Mouse (Mus musculus) midbrain, postnatal 0 days (tissue): Measurements from ENCODE around the gene Cep250. TPM values are rescaled to one million over a fixed set of nuclear protein-coding genes. Genes with fewer than 3 reads are reported as not detected.
A peak's percentile ranks its signal among the peaks of the same experiment; 100 is the strongest.

Experiments
- ATAC-seq: fragments of 200-750 bp; cut with Nextera tagmentation; 2 replicates; pipeline ENCODE4 v1.8.0; 2017; ENCODE audit warnings: moderate number of reproducible peaks, mild to moderate bottlenecking, moderate TSS enrichment, moderate library complexity; ENCODE audit not compliant: low FRiP score
- DNase-seq: peaks from one replicate; pipeline ENCODE4 v3.0.0-alpha.2; 2015; ENCODE audit warnings: low spot score
- H3K27ac ChIP-seq: fragments of 300-500 bp; sonication (generic); 2 replicates; pipeline ENCODE4 v1.5.1; 2014; ENCODE audit warnings: low read depth, mild to moderate bottlenecking, low read length, mixed read lengths
- H3K27me3 ChIP-seq: fragments of 300-500 bp; sonication (generic); 2 replicates; pipeline ENCODE4 v1.6.1; 2014; ENCODE audit warnings: low read length, control low read depth, mixed read lengths; ENCODE audit not compliant: insufficient read depth
- H3K36me3 ChIP-seq: fragments of 300-500 bp; sonication (generic); 2 replicates; pipeline ENCODE4 v1.6.1; 2014; ENCODE audit warnings: low read length, control low read depth, mixed read lengths; ENCODE audit not compliant: insufficient read depth
- H3K4me1 ChIP-seq: fragments of 300-500 bp; sonication (generic); 2 replicates; pipeline ENCODE4 v1.6.1; 2014; ENCODE audit warnings: mild to moderate bottlenecking, control low read depth, antibody characterized with exemption, low read length, mixed read lengths; ENCODE audit not compliant: insufficient read depth
- H3K4me2 ChIP-seq: fragments of 300-500 bp; sonication (generic); 2 replicates; pipeline ENCODE4 v1.6.1; 2014; ENCODE audit warnings: low read depth, mild to moderate bottlenecking, low read length, mixed read lengths; ENCODE audit not compliant: poor library complexity, severe bottlenecking
- H3K4me3 ChIP-seq: fragments of 300-500 bp; sonication (generic); 2 replicates; pipeline ENCODE4 v1.5.1; 2014; ENCODE audit warnings: low read depth, mild to moderate bottlenecking, low read length, moderate library complexity
- H3K9ac ChIP-seq: fragments of 300-500 bp; sonication (generic); replicated peaks from 2 replicates; pipeline ENCODE4 v1.6.1; 2014; ENCODE audit warnings: mild to moderate bottlenecking, low read length, moderate library complexity, mixed read lengths; ENCODE audit not compliant: poor library complexity, severe bottlenecking
- H3K9me3 ChIP-seq: fragments of 300-500 bp; sonication (generic); 2 replicates; pipeline ENCODE4 v1.6.1; 2016; ENCODE audit warnings: low read length, control low read depth
- CTCF ChIP-seq: IDR thresholded peaks from 2 replicates; pipeline ENCODE4 v1.5.1; 2016; ENCODE audit warnings: antibody characterized with exemption, mild to moderate bottlenecking
- WGBS: fragments of 180-500 bp; shearing (Covaris S2); extraction: QIAGEN DNeasy Blood & Tissue Kit; methylation state at CpG from one replicate; pipeline ENCODE4 v1.1.7; 2014; 5-methylcytosine and 5-hydroxymethylcytosine counted together
- polyA plus RNA-seq: library from polyadenylated mRNA; unstranded; fragments of >200 nt; fragmentation: Nextera tagmentation; extraction: Ambion mirVana; gene quantifications from 2 replicates; pipeline ENCODE4 v1.2.1, GENCODE M21; 2015
- total RNA-seq: library from RNA; depleted of rRNA; stranded (reverse); fragments of >200 nt; gene quantifications from 2 replicates; pipeline ENCODE4 v1.2.3, GENCODE M21; 2014

Gene Cep250
- total and polyA plus RNA-seq, 2 experiments from 2014 or later, result 10.1 to 14.1 TPM

- H3K27ac ChIP-seq, result no peak overlapping the region
- no peak overlapping the region for H3K4me3 ChIP-seq
- DNase-seq (peak; percentile 44), ATAC-seq (no peak)
- no peaks in the 10 kb centered on the region for H3K36me3 ChIP-seq
- no peak overlapping the region for H3K9ac ChIP-seq
- no peak for TF ChIP-seq CTCF
- H3K27me3 ChIP-seq, result no peaks in the 10 kb centered on the region
- no peaks in the 10 kb centered on the region for H3K4me1 ChIP-seq
- no peak overlapping the region for H3K4me2 ChIP-seq
- WGBS, result 31% methylated on average over 6 of the region's 6 CpGs
- H3K9me3 ChIP-seq, result no peaks in the 10 kb centered on the region
These were observed 6.9 kb upstream of the Cep250 start for GRCm38 (mm10) chr2:155949362-155949761.

GRCm38 (mm10) chr2:155952006-155952405 lies 4.3 kb upstream of the Cep250 start:
- Histone ChIP-seq H3K9ac (no peak overlapping the region), H3K36me3 (no peaks in the 10 kb centered on the region), H3K4me2 (no peak overlapping the region), H3K27me3 (no peaks in the 10 kb centered on the region), H3K4me3 (no peak overlapping the region), H3K27ac (no peak overlapping the region), H3K9me3 (no peaks in the 10 kb centered on the region), H3K4me1 (no peaks in the 10 kb centered on the region)
- DNase-seq (peak; percentile 78), ATAC-seq (no peak)
- TF ChIP-seq CTCF, result peak; percentile 80

DNA sequence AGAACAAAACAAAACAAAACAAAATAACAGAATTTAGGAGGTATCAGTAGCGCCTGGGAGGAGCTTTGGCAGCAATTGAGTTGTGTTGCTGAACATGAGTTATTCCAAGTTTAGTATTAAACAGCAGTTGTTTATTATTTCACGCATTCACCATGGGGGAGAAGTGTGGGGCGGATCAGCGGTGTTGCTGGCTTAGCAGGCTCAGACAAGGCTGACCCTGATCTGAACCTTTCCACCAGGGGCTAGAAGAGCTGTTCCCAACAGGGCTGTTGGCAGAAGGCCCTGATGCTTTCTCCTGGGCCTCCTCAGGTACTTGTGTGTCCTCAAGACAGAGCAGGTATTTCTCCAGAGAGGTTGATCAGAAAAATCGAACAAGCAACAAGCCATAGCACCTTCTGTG lies 3.7 kb downstream of the Cep250 start:
- 90% methylated on average over 5 of the region's 5 CpGs for WGBS
- Histone ChIP-seq H3K9ac (no peak overlapping the region), H3K27ac (no peak overlapping the region), H3K9me3 (no peaks in the 10 kb centered on the region), H3K27me3 (no peaks in the 10 kb centered on the region), H3K4me1 (no peaks in the 10 kb centered on the region), H3K36me3 (peaks cover 22% of the 10 kb centered on the region), H3K4me3 (no peak overlapping the region), H3K4me2 (no peak overlapping the region)
- ATAC-seq, result no peak
- no peak for TF ChIP-seq CTCF
- no peak for DNase-seq

GRCm38 (mm10) chr2:155961862-155962261 lies 5.6 kb downstream of the Cep250 start:
- Histone ChIP-seq H3K36me3 (peaks cover 34% of the 10 kb centered on the region), H3K4me2 (no peak overlapping the region), H3K9ac (no peak overlapping the region), H3K27me3 (no peaks in the 10 kb centered on the region), H3K4me3 (no peak overlapping the region), H3K27ac (no peak overlapping the region), H3K9me3 (no peaks in the 10 kb centered on the region), H3K4me1 (no peaks in the 10 kb centered on the region)
- ATAC-seq, result no peak
- TF ChIP-seq CTCF, result no peak
- DNase-seq, result peak; percentile 29
- 71% methylated on average over 10 of the region's 10 CpGs for WGBS

DNA sequence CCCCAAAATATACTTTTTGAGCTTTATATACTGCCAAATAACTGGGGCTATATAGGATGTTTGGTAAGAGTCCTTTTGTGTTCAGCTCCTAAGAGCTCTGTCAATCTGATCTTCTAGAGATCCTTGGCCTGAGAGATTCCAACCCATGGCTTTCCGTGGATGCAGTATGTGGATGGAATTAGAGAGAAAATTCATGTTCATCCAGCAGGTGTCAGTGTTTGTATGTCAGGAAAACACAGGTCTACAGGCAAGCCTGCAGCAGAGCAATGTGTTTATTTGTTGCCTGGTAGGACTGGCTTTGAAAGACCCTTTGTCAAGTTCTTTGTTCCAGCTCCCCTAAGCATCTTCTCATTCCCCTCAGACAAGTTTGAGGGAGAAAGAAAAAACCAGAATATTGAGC lies 6.7 kb downstream of the Cep250 start:
- Histone ChIP-seq H3K4me2 (no peak overlapping the region), H3K9me3 (no peaks in the 10 kb centered on the region), H3K4me3 (no peak overlapping the region), H3K27me3 (no peaks in the 10 kb centered on the region), H3K9ac (no peak overlapping the region), H3K27ac (no peak overlapping the region), H3K4me1 (no peaks in the 10 kb centered on the region), H3K36me3 (peaks cover 45% of the 10 kb centered on the region)
- peak; percentile 78 for TF ChIP-seq CTCF
- 26% methylated on average over 1 of the region's 1 CpGs for WGBS
- peak; percentile 77 for DNase-seq
- no peak for ATAC-seq

DNA sequence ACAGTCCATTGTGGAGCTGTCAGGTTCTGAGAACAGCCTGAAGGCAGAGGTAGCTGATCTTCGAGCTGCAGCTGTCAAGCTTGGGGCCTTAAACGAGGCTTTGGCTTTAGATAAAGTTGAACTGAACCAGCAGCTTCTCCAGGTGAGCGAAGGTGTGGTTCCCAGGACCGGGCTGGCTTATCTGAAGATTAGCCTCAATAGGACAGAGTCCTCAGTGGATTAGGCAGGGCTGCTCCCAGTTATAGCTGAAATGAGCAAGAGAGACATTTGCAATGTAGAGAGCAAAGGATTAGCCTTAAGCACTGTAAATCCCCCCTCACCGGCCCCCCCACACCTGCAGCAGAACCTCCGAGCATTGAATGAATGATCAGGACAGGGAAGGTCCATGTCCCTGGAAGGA lies 17.1 kb downstream of the Cep250 start:
- Histone ChIP-seq H3K36me3 (peaks cover 72% of the 10 kb centered on the region), H3K27ac (no peak overlapping the region), H3K4me1 (no peaks in the 10 kb centered on the region), H3K4me3 (no peak overlapping the region), H3K4me2 (no peak overlapping the region), H3K9ac (no peak overlapping the region), H3K9me3 (no peaks in the 10 kb centered on the region), H3K27me3 (no peaks in the 10 kb centered on the region)
- no peak for DNase-seq
- no peak for ATAC-seq
- WGBS, result 83% methylated on average over 6 of the region's 6 CpGs
- TF ChIP-seq CTCF, result no peak
